Mouse (Mus musculus): ENCODE data around the gene Kcnn1.

Gene Kcnn1

GRCm38 (mm10) chr8:70792700-70793099, 70.4 kb downstream of the Kcnn1 start:
- in situ Hi-C loops (cut with MseI, MboI), result no loop called here
